In the genomic region with DNA sequence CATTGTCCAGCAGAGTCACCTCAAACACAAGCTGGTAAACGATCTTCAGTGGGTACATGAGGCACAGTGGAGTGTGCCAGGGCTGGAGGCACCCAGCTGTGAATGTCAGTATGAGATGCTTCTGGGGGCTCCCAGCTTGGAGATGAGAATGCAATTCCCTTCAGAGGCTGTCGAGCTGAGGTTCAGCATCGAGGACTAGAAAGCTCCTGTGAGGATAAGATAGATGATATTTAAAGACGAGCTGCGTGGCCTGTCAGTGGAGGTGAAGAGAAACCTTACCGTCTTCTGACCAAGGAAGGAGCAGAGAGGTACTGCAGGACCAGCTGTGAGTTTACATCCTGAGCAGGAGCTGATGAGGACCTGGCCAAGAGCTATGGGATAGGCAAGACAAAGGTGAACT, we compare ENCODE assay signal across 29 mouse cellular contexts. TPM values are rescaled to one million over a fixed set of nuclear protein-coding genes. Genes with fewer than 3 reads are reported as not detected.
DNase-seq lines count a peak whose midpoint lies in the region; ATAC-seq and TF ChIP-seq lines count a peak whose summit lies in the region.
"Had no signal": no experiment of that assay in that cellular context is flagged by ENCODE, and none has a peak within 500 bp of the region (broad histone marks: within the 10 kb centered on the region; RNA-seq: fewer than 3 reads in every experiment).

No protein-coding gene starts in this region.

- H3K4me2 ChIP-seq in liver, embryonic 11.5 days: no peak overlapping the region
- no peak overlapping the region for H3K4me2 ChIP-seq in liver, postnatal 0 days (ENCODE audit: low read depth, low read length)
- H3K4me2 ChIP-seq: heart, embryonic 11.5 days; hindbrain, embryonic 12.5 days; hindbrain, embryonic 15.5 days had no signal

- no peak for TF ChIP-seq EP300 in liver, postnatal 0 days (IDR thresholded peaks at IDR 0.05; ENCODE audit: low read depth)

- no peak overlapping the region for H3K9ac ChIP-seq in liver, embryonic 11.5 days (ENCODE audit: low read depth, low read length)
- H3K9ac ChIP-seq in liver, postnatal 0 days (replicated peaks): no peak overlapping the region
- H3K9ac ChIP-seq: hindbrain, embryonic 12.5 days; hindbrain, embryonic 15.5 days had no signal

- no peak for ATAC-seq in liver, embryonic 11.5 days (replicated peaks; ENCODE audit: low FRiP score)
- ATAC-seq in liver, postnatal 0 days: no peak
- ATAC-seq: activated CD4-positive, CD25-positive, alpha-beta regulatory T cell, adult 4 months; forebrain, embryonic 14.5 days had no signal

- peaks cover 6% of the 10 kb centered on the region; the same call in 1 of the 2 replicates for H3K27me3 ChIP-seq in liver, embryonic 11.5 days (replicated peaks; ENCODE audit: control insufficient read depth, insufficient read depth, low read length)
- 0 out of 2 replicates have a peak, but pooled peaks cover 5% of the 10 kb centered on the region for H3K27me3 ChIP-seq in liver, postnatal 0 days (ENCODE audit: insufficient read depth, low read length)
- H3K27me3 ChIP-seq in embryonic facial prominence, embryonic 10.5 days (replicated peaks; ENCODE audit: low read depth, poor library complexity, severe bottlenecking): no peaks in the 10 kb centered on the region
- H3K27me3 ChIP-seq: hindbrain, embryonic 12.5 days; hindbrain, embryonic 15.5 days had no signal

- H3K4me1 ChIP-seq in liver, embryonic 11.5 days (replicated peaks; ENCODE audit: control insufficient read depth, insufficient read depth, low read length): no peaks in the 10 kb centered on the region
- H3K4me1 ChIP-seq in liver, postnatal 0 days (ENCODE audit: insufficient read depth): no peaks in the 10 kb centered on the region
- H3K4me1 ChIP-seq in embryonic facial prominence, embryonic 10.5 days: 0 out of 2 replicates have a peak, but pooled peaks cover 3% of the 10 kb centered on the region
- H3K4me1 ChIP-seq: hindbrain, embryonic 15.5 days had no signal

- no peaks in the 10 kb centered on the region for H3K9me3 ChIP-seq in liver, embryonic 11.5 days (ENCODE audit: control insufficient read depth, low read length)
- peaks cover 6% of the 10 kb centered on the region; the same call in 1 of the 2 replicates for H3K9me3 ChIP-seq in liver, postnatal 0 days (ENCODE audit: low read length)
- peaks cover 10% of the 10 kb centered on the region; the same call in 1 of the 2 replicates for H3K9me3 ChIP-seq in embryonic facial prominence, embryonic 10.5 days
- H3K9me3 ChIP-seq: hindbrain, embryonic 15.5 days had no signal

- H3K27ac ChIP-seq in liver, embryonic 11.5 days (ENCODE audit: low read depth, low read length): no peak overlapping the region
- no peak overlapping the region for H3K27ac ChIP-seq in liver, postnatal 0 days (ENCODE audit: low read depth)
- no peak overlapping the region for H3K27ac ChIP-seq in embryonic facial prominence, embryonic 10.5 days (replicated peaks)
- H3K27ac ChIP-seq: hindbrain, embryonic 12.5 days; hindbrain, embryonic 15.5 days had no signal

- H3K4me3 ChIP-seq in liver, embryonic 11.5 days (ENCODE audit: low read depth, low read length): no peak overlapping the region
- no peak overlapping the region for H3K4me3 ChIP-seq in liver, postnatal 0 days (ENCODE audit: low read depth, low read length)
- no peak overlapping the region for H3K4me3 ChIP-seq in embryonic facial prominence, embryonic 10.5 days
- H3K4me3 ChIP-seq: hindbrain, embryonic 12.5 days; hindbrain, embryonic 15.5 days had no signal

- no peaks in the 10 kb centered on the region for H3K36me3 ChIP-seq in liver, embryonic 11.5 days (ENCODE audit: control insufficient read depth, insufficient read depth, low read length)
- H3K36me3 ChIP-seq in liver, postnatal 0 days (replicated peaks; ENCODE audit: insufficient read depth, low read length): no peaks in the 10 kb centered on the region
- H3K36me3 ChIP-seq in embryonic facial prominence, embryonic 10.5 days (replicated peaks): no peaks in the 10 kb centered on the region
- H3K36me3 ChIP-seq: hindbrain, embryonic 12.5 days; hindbrain, embryonic 15.5 days had no signal

- TF ChIP-seq CTCF in liver, postnatal 0 days (IDR thresholded peaks at IDR 0.05; ENCODE audit: low read depth): no peak

- 66% methylated on average over 6 of the region's 6 CpGs for WGBS in liver, embryonic 11.5 days
- 68% methylated on average over 6 of the region's 6 CpGs for WGBS in liver, postnatal 0 days (ENCODE audit: insufficient replicate concordance)
- WGBS in embryonic facial prominence, embryonic 10.5 days: 84% methylated on average over 6 of the region's 6 CpGs

- DNase-seq in heart, adult 11 months: peak; percentile 56
- no peak for DNase-seq in heart, adult 18-20 months
- DNase-seq in liver, embryonic 11.5 days (ENCODE audit: low spot score): peak; percentile 16
- no peak for DNase-seq in liver, postnatal 0 days
- DNase-seq in urinary bladder, adult 2 months (ENCODE audit: low spot score): peak; percentile 2
- no peak for DNase-seq in urinary bladder, postnatal 36 days (ENCODE audit: low spot score in 2 of 2)
- DNase-seq in embryonic facial prominence, embryonic 10.5 days (ENCODE audit: low spot score): peak; percentile 4
- DNase-seq: adrenal gland, adult 8-10 months; adrenal gland, postnatal 25 days; cerebellum, adult 11-12 months; cerebellum, adult 8-10 months; cerebellum, postnatal 10 days; cerebellum, postnatal 36 days; embryo, embryonic 11 days; gastrocnemius, postnatal 25 days had no signal

RNA-seq across cellular contexts. Expression of a gene that starts 52.4 kb away (rescaled TPM):
- not detected for total RNA-seq in heart, adult 18-20 months (2021)
- polyA plus RNA-seq in liver, embryonic 11.5 days (2014; fragmentation: Nextera tagmentation; extraction: Ambion mirVana): not detected in 2 replicates
- polyA plus RNA-seq in liver, postnatal 0 days (2015; fragmentation: Nextera tagmentation; extraction: Ambion mirVana): not detected in 2 replicates
- polyA plus RNA-seq in urinary bladder, adult 2 months (2012; rRNA removed): not detected in 2 replicates
- 8.8 and 13.1 TPM in 2 replicates for polyA plus RNA-seq in embryonic facial prominence, embryonic 10.5 days (2016; fragmentation: Nextera tagmentation; extraction: Ambion mirVana)
- total RNA-seq: adrenal gland, adult 8-10 months; adrenal gland, postnatal 25 days; ES-E14; gastrocnemius, adult 8-10 months; gastrocnemius, postnatal 25 days; heart, adult 8-10 months; heart, postnatal 25 days; hematopoietic stem cell, adult 5-6 weeks had no signal
- polyA plus RNA-seq: activated CD4-positive, CD25-positive, alpha-beta regulatory T cell, adult 4 months; C2C12; gonadal fat pad, adult 2 months; heart, embryonic 11.5 days; heart, embryonic 14.5 days; heart, postnatal 0 days had no signal

Comparison
In these comparisons a context has a peak if more than half of its experiments do, and no peak if none do; other contexts are left out.
1. DNase-seq: peak in heart, adult 11 months (single experiment), liver, embryonic 11.5 days (single experiment), urinary bladder, adult 2 months (single experiment) and embryonic facial prominence, embryonic 10.5 days (single experiment); none in heart, adult 18-20 months (0 of 2), liver, postnatal 0 days (single experiment) and urinary bladder, postnatal 36 days (0 of 2).